Mouse (Mus musculus) hindbrain, embryonic 12.5 days (tissue): ENCODE results near the gene Grn. TPM values are rescaled to one million over a fixed set of nuclear protein-coding genes. Genes with fewer than 3 reads are reported as not detected.

Source experiments
- ATAC-seq: fragments of 200-750 bp; cut with Nextera tagmentation; 2 replicates; pipeline ENCODE4 v1.8.0; 2017; ENCODE audit warnings: moderate TSS enrichment; ENCODE audit not compliant: low FRiP score
- H3K27ac ChIP-seq: fragments of 300-500 bp; sonication (generic); 2 replicates; pipeline ENCODE4 v1.5.1; 2016; ENCODE audit warnings: mild to moderate bottlenecking
- H3K27me3 ChIP-seq: fragments of 300-500 bp; sonication (generic); 2 replicates; pipeline ENCODE4 v1.6.1; 2016; ENCODE audit warnings: mild to moderate bottlenecking
- H3K36me3 ChIP-seq: fragments of 300-500 bp; sonication (generic); 2 replicates; pipeline ENCODE4 v1.6.1; 2016; ENCODE audit warnings: mild to moderate bottlenecking
- H3K4me1 ChIP-seq: fragments of 300-500 bp; sonication (generic); 2 replicates; pipeline ENCODE4 v1.6.1; 2016
- H3K4me2 ChIP-seq: fragments of 300-500 bp; sonication (generic); replicated peaks from 2 replicates; pipeline ENCODE4 v1.6.1; 2016; ENCODE audit warnings: mild to moderate bottlenecking
- H3K4me3 ChIP-seq: fragments of 300-500 bp; sonication (generic); 2 replicates; pipeline ENCODE4 v1.5.1; 2016; ENCODE audit warnings: mild to moderate bottlenecking
- H3K9ac ChIP-seq: fragments of 300-500 bp; sonication (generic); 2 replicates; pipeline ENCODE4 v1.6.1; 2016; ENCODE audit warnings: mild to moderate bottlenecking, moderate library complexity
- H3K9me3 ChIP-seq: fragments of 300-500 bp; sonication (generic); replicated peaks from 2 replicates; pipeline ENCODE4 v1.6.1; 2016; ENCODE audit warnings: mild to moderate bottlenecking
- WGBS: fragments of 180-500 bp; shearing (Covaris S2); methylation state at CpG from one replicate; pipeline ENCODE4 v1.1.7; 2016; 5-methylcytosine and 5-hydroxymethylcytosine counted together
- microRNA-seq: library from miRNA; unstranded; fragments of <30 nt; microRNA quantifications from one replicate; pipeline ENCODE4, GENCODE M21; 2017
- polyA plus RNA-seq: library from polyadenylated mRNA; unstranded; fragments of >200 nt; fragmentation: Nextera tagmentation; extraction: Ambion mirVana; gene quantifications from 2 replicates; pipeline ENCODE4 v1.2.1, GENCODE M21; 2016

Grn gene
- polyA plus RNA-seq, 1 experiment from 2014 or later = 101 TPM

GRCm38 (mm10) chr11:102480897-102481296 is 50.8 kb downstream of the Grn start:
- Histone ChIP-seq H3K4me2 (no peak overlapping the region), H3K27me3 (no peaks in the 10 kb centered on the region), H3K4me3 (no peak overlapping the region), H3K9me3 (no peaks in the 10 kb centered on the region), H3K4me1 (no peaks in the 10 kb centered on the region), H3K36me3 (peaks cover 63% of the 10 kb centered on the region), H3K9ac (no peak overlapping the region), H3K27ac (no peak overlapping the region)
- no peak for ATAC-seq
- 89% methylated on average over 4 of the region's 4 CpGs for WGBS

GRCm38 (mm10) chr11:102481779-102482178 is 51.7 kb downstream of the Grn start:
- peaks cover 70% of the 10 kb centered on the region for H3K36me3 ChIP-seq
- no peaks in the 10 kb centered on the region for H3K27me3 ChIP-seq
- no peak for ATAC-seq
- H3K27ac ChIP-seq = no peak overlapping the region
- H3K4me3 ChIP-seq = no peak overlapping the region
- no peaks in the 10 kb centered on the region for H3K9me3 ChIP-seq
- H3K4me1 ChIP-seq = no peaks in the 10 kb centered on the region
- H3K9ac ChIP-seq = no peak overlapping the region
- H3K4me2 ChIP-seq = no peak overlapping the region
- 92% methylated on average over 10 of the region's 10 CpGs for WGBS

Small RNAs within 50 kb of the gene (microRNA-seq; reads per million reads assigned to microRNA genes)
- not detected for gene Mir6930

Other genes starting within 250 kb of the Grn start
- 114 TPM in 2 replicates for gene Lsm12, start 245.0 kb upstream of the Grn start, polyA plus RNA-seq
- 26.8 and 27.0 TPM in 2 replicates for gene G6pc3, start 240.7 kb upstream of the Grn start, polyA plus RNA-seq
- 97.2 and 103 TPM in 2 replicates for gene Hdac5, start 200.1 kb upstream of the Grn start, polyA plus RNA-seq
- gene BC030867, start 181.4 kb upstream of the Grn start, polyA plus RNA-seq = 9.4 and 12.5 TPM in 2 replicates
- not detected in 2 replicates for gene Asb16, start 161.6 kb upstream of the Grn start, polyA plus RNA-seq
- gene Tmub2, start 145.4 kb upstream of the Grn start, polyA plus RNA-seq = 67.9 and 68.4 TPM in 2 replicates
- gene Atxn7l3, start 133.7 kb upstream of the Grn start, polyA plus RNA-seq = 28.5 and 29.7 TPM in 2 replicates
- gene Ubtf, start 110.6 kb upstream of the Grn start, polyA plus RNA-seq = 101 and 111 TPM in 2 replicates
- 30.8 and 33.5 TPM in 2 replicates for gene Slc4a1, start 64.1 kb upstream of the Grn start, polyA plus RNA-seq
- 125 and 140 TPM in 2 replicates for gene Rundc3a, start 36.9 kb upstream of the Grn start, polyA plus RNA-seq
- 148 and 157 TPM in 2 replicates for gene Slc25a39, start 22.4 kb upstream of the Grn start, polyA plus RNA-seq
- gene Fam171a2, start 17.4 kb downstream of the Grn start, polyA plus RNA-seq = 21.5 and 22.8 TPM in 2 replicates
- gene Itga2b, start 39.8 kb downstream of the Grn start, polyA plus RNA-seq = 7.1 and 8.5 TPM in 2 replicates
- gene Gpatch8, start 126.1 kb downstream of the Grn start, polyA plus RNA-seq = 74.6 and 76.7 TPM in 2 replicates
- 4.3 and 4.8 TPM in 2 replicates for gene Gm11627, start 149.1 kb downstream of the Grn start, polyA plus RNA-seq
- gene Fzd2, start 174.1 kb downstream of the Grn start, polyA plus RNA-seq = 39.9 and 40.8 TPM in 2 replicates
- gene Meioc, start 233.4 kb downstream of the Grn start, polyA plus RNA-seq = 0.82 and 1.1 TPM in 2 replicates